Mouse (Mus musculus) right cerebral cortex, postnatal 14 days (tissue): ENCODE measurements at regions not wholly inside any gene's neighbourhood (a gene's known extent, or its start where the extent isn't known, plus 50 kb on each side); places are given as distances from the start of the nearest gene placed in this dataset.
A peak's percentile ranks its signal among the peaks of the same experiment; 100 is the strongest.

Experiments
- DNase-seq: peaks from one replicate; pipeline ENCODE4 v3.0.0; 2022

DNA sequence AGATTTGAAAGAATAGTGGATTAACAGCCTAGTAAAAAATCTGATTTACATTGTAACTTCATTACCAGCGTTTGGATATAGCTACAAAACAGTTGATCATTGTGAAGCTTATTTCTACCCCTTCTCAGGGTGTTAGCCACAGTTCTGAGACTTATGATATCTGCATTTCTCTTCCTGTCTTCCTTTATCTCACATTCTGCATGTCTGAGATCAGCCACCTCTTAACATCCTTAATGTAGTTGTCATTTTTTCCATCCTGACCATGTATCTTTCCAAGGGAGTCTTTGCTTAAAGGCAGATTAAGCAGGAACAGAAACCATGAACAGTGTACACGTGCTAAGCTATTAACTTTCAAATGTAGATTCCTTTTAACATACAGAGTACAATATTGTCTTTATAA, 1278.2 kb downstream of the Kcnt2 start:
- no peak for DNase-seq

DNA sequence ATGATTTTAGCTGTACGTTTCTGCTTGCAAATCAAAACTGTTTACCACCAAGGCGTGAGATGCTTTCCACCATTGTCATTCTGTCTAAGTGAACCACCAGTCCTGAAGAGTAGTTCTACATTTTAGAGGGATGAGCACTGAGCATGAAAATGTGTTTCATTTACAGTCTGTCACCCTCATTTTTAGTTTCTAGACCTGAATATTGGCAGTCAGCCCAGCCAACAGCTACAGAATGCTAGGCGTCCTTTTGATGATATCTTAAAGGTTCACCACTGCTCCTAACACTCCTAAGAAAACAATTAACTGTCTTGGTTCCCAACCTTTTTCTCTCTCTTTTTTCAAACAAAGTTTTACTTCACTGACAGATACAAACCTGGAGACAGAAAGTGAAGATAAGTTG, 1287.2 kb downstream of the Kcnt2 start:
- peak; percentile 7 for DNase-seq
